Mouse (Mus musculus) lung, adult 2 months (tissue): Measurements from ENCODE around the gene Spata13. TPM values are rescaled to one million over a fixed set of nuclear protein-coding genes. Genes with fewer than 3 reads are reported as not detected.

Experiments used
- DNase-seq: peaks from one replicate; pipeline ENCODE4 v3.0.0; 2022
- H3K4me1 ChIP-seq: fragments of 200-500 bp; 2 replicates; pipeline ENCODE4 v1.6.1; 2011; ENCODE audit warnings: low read length; ENCODE audit not compliant: control insufficient read depth, insufficient read depth
- H3K4me3 ChIP-seq: fragments of 200-500 bp; replicated peaks from 2 replicates; pipeline ENCODE3; 2011; ENCODE audit warnings: low read depth, mild to moderate bottlenecking, control low read depth, low read length; ENCODE audit errors: extremely low read depth
- CTCF ChIP-seq: fragments of 200-500 bp; IDR thresholded peaks from 2 replicates; pipeline ENCODE4 v1.5.1; 2011; ENCODE audit warnings: mild to moderate bottlenecking, low read length, control low read depth; ENCODE audit not compliant: insufficient read depth
- POLR2A ChIP-seq: fragments of 200-500 bp; IDR thresholded peaks from 2 replicates; pipeline ENCODE4 v1.6.1; 2011; ENCODE audit warnings: low read depth, mild to moderate bottlenecking, control low read depth, low read length, borderline replicate concordance; ENCODE audit errors: extremely low read depth
- WGBS: fragments of 180-500 bp; shearing (Covaris S2); methylation state at CpG from one replicate; pipeline ENCODE4 v1.1.7; 2018; 5-methylcytosine and 5-hydroxymethylcytosine counted together
- polyA plus RNA-seq: library from polyadenylated mRNA; depleted of rRNA; stranded (reverse); fragments of >200 nt; gene quantifications from 2 replicates; pipeline ENCODE4 v1.2.3, GENCODE M21; 2012

The Spata13 gene
- polyA plus RNA-seq, 1 experiment, result 20.8 TPM

GRCm38 (mm10) chr14:60738434-60738938 lies 104.7 kb downstream of the Spata13 start:
- TF ChIP-seq POLR2A (0 out of 2 replicates have a peak, but pooled peaks have one; percentile 24), CTCF (no peak)
- DNase-seq, result no peak
- WGBS, result 33% methylated on average over 10 of the region's 10 CpGs
- Histone ChIP-seq H3K4me1 (peaks cover 55% of the 10 kb centered on the region), H3K4me3 (peak overlapping the region; percentile 49)

GRCm38 (mm10) chr14:60739155-60739554 lies 105.4 kb downstream of the Spata13 start:
- H3K4me3 ChIP-seq, result no peak overlapping the region
- DNase-seq, result no peak
- 13% methylated on average over 8 of the region's 9 CpGs for WGBS
- H3K4me1 ChIP-seq, result peaks cover 51% of the 10 kb centered on the region
- no peak for TF ChIP-seq CTCF
- no peak for TF ChIP-seq POLR2A

GRCm38 (mm10) chr14:60739616-60740015 lies 105.8 kb downstream of the Spata13 start:
- peaks cover 52% of the 10 kb centered on the region for H3K4me1 ChIP-seq
- WGBS, result 64% methylated on average over 12 of the region's 12 CpGs
- H3K4me3 ChIP-seq, result no peak overlapping the region
- no peak for TF ChIP-seq POLR2A
- TF ChIP-seq CTCF, result no peak
- DNase-seq, result no peak

- H3K4me1 ChIP-seq, result peaks cover 55% of the 10 kb centered on the region
- no peak for DNase-seq
- 68% methylated on average over 5 of the region's 5 CpGs for WGBS
- no peak overlapping the region for H3K4me3 ChIP-seq
- TF ChIP-seq CTCF (no peak), POLR2A (no peak)
These were observed 106.7 kb downstream of the Spata13 start for GRCm38 (mm10) chr14:60740507-60740906.

- WGBS, result 51% methylated on average over 8 of the region's 8 CpGs
- H3K4me3 ChIP-seq, result no peak overlapping the region
- TF ChIP-seq CTCF, result no peak
- no peak for TF ChIP-seq POLR2A
- DNase-seq, result no peak
- H3K4me1 ChIP-seq, result peaks cover 52% of the 10 kb centered on the region
These were observed 107.2 kb downstream of the Spata13 start for GRCm38 (mm10) chr14:60741033-60741432.

GRCm38 (mm10) chr14:60741490-60741981 lies 107.7 kb downstream of the Spata13 start:
- WGBS, result 18% methylated on average over 6 of the region's 6 CpGs
- Histone ChIP-seq H3K4me1 (peaks cover 47% of the 10 kb centered on the region), H3K4me3 (no peak overlapping the region)
- DNase-seq, result peak; percentile 38
- no peak for TF ChIP-seq CTCF
- TF ChIP-seq POLR2A, result no peak

GRCm38 (mm10) chr14:60743681-60744080 lies 109.9 kb downstream of the Spata13 start:
- Histone ChIP-seq H3K4me1 (peaks cover 32% of the 10 kb centered on the region), H3K4me3 (no peak overlapping the region)
- WGBS, result 87% methylated on average over 9 of the region's 9 CpGs
- DNase-seq, result no peak
- TF ChIP-seq POLR2A (no peak), CTCF (no peak)

- Histone ChIP-seq H3K4me1 (peaks cover 24% of the 10 kb centered on the region), H3K4me3 (no peak overlapping the region)
- no peak for DNase-seq
- TF ChIP-seq CTCF, result no peak
- TF ChIP-seq POLR2A, result no peak
- 44% methylated on average over 6 of the region's 6 CpGs for WGBS
These were observed 111.4 kb downstream of the Spata13 start for GRCm38 (mm10) chr14:60745201-60745600.

- WGBS, result 93% methylated on average over 10 of the region's 10 CpGs
- no peak overlapping the region for H3K4me3 ChIP-seq
- peaks cover 15% of the 10 kb centered on the region for H3K4me1 ChIP-seq
- TF ChIP-seq POLR2A (no peak), CTCF (no peak)
- no peak for DNase-seq
These were observed 112.3 kb downstream of the Spata13 start for GRCm38 (mm10) chr14:60746141-60746540.

- TF ChIP-seq CTCF (no peak), POLR2A (no peak)
- 86% methylated on average over 21 of the region's 21 CpGs for WGBS
- no peak for DNase-seq
- peaks cover 4% of the 10 kb centered on the region for H3K4me1 ChIP-seq
- no peak overlapping the region for H3K4me3 ChIP-seq
These were observed 113.5 kb downstream of the Spata13 start for GRCm38 (mm10) chr14:60747154-60747870.
